Mouse (Mus musculus) embryonic facial prominence, embryonic 14.5 days (tissue): ENCODE data around the gene Kcnj11. TPM values are rescaled to one million over a fixed set of nuclear protein-coding genes. Genes with fewer than 3 reads are reported as not detected.

Experiments
- ATAC-seq: fragments of 200-750 bp; cut with Nextera tagmentation; 2 replicates; pipeline ENCODE4 v1.8.0; 2017; ENCODE audit warnings: low read depth, moderate number of reproducible peaks, moderate TSS enrichment
- DNase-seq: peaks from one replicate; pipeline ENCODE4 v3.0.0-alpha.2; 2015; ENCODE audit warnings: low spot score
- H3K27ac ChIP-seq: fragments of 300-500 bp; sonication (generic); replicated peaks from 2 replicates; pipeline ENCODE4 v1.5.1; 2014; ENCODE audit warnings: low read depth, mild to moderate bottlenecking, low read length, moderate library complexity
- H3K27me3 ChIP-seq: fragments of 300-500 bp; sonication (generic); replicated peaks from 2 replicates; pipeline ENCODE4 v1.6.1; 2014; ENCODE audit warnings: low read length; ENCODE audit not compliant: control insufficient read depth, insufficient read depth
- H3K36me3 ChIP-seq: fragments of 300-500 bp; sonication (generic); 2 replicates; pipeline ENCODE4 v1.6.1; 2014; ENCODE audit warnings: low read length, mixed read lengths; ENCODE audit not compliant: control insufficient read depth, insufficient read depth
- H3K4me1 ChIP-seq: fragments of 300-500 bp; sonication (generic); 2 replicates; pipeline ENCODE4 v1.6.1; 2014; ENCODE audit warnings: antibody characterized with exemption, low read length; ENCODE audit not compliant: control insufficient read depth, insufficient read depth
- H3K4me2 ChIP-seq: fragments of 300-500 bp; sonication (generic); 2 replicates; pipeline ENCODE4 v1.6.1; 2014; ENCODE audit warnings: low read depth, mild to moderate bottlenecking, low read length, moderate library complexity, mixed read lengths
- H3K4me3 ChIP-seq: fragments of 300-500 bp; sonication (generic); 2 replicates; pipeline ENCODE4 v1.5.1; 2014; ENCODE audit warnings: low read depth, mild to moderate bottlenecking, low read length
- H3K9ac ChIP-seq: fragments of 300-500 bp; sonication (generic); 2 replicates; pipeline ENCODE4 v1.6.1; 2014; ENCODE audit warnings: low read depth, mild to moderate bottlenecking, low read length, moderate library complexity, mixed read lengths
- H3K9me3 ChIP-seq: fragments of 300-500 bp; sonication (generic); 2 replicates; pipeline ENCODE4 v1.6.1; 2016; ENCODE audit warnings: low read length; ENCODE audit not compliant: control insufficient read depth
- WGBS: fragments of 180-500 bp; shearing (Covaris S2); extraction: QIAGEN DNeasy Blood & Tissue Kit; methylation state at CpG from one replicate; pipeline ENCODE4 v1.1.7; 2014; 5-methylcytosine and 5-hydroxymethylcytosine counted together
- polyA plus RNA-seq: library from polyadenylated mRNA; unstranded; fragments of >200 nt; fragmentation: Nextera tagmentation; extraction: Ambion mirVana; gene quantifications from 2 replicates; pipeline ENCODE4 v1.2.1, GENCODE M21; 2014

Gene Kcnj11
- polyA plus RNA-seq, 1 experiment from 2014 or later: 0.61 TPM

- Histone ChIP-seq H3K27ac (no peak overlapping the region), H3K9me3 (no peaks in the 10 kb centered on the region), H3K4me1 (no peaks in the 10 kb centered on the region), H3K4me2 (no peak overlapping the region), H3K9ac (no peak overlapping the region), H3K4me3 (no peak overlapping the region), H3K27me3 (peaks cover 9% of the 10 kb centered on the region), H3K36me3 (no peaks in the 10 kb centered on the region)
- 71% methylated on average over 19 of the region's 19 CpGs for WGBS
- ATAC-seq (no peak), DNase-seq (no peak)
Observed at GRCm38 (mm10) chr7:46098221-46098918, 2.2 kb downstream of the Kcnj11 start.

GRCm38 (mm10) chr7:46097319-46097783, 3.2 kb downstream of the Kcnj11 start:
- DNase-seq: no peak
- peaks cover 9% of the 10 kb centered on the region for H3K27me3 ChIP-seq
- no peaks in the 10 kb centered on the region for H3K4me1 ChIP-seq
- no peak overlapping the region for H3K4me3 ChIP-seq
- H3K27ac ChIP-seq: no peak overlapping the region
- no peak for ATAC-seq
- 55% methylated on average over 4 of the region's 4 CpGs for whole genome bisulfite sequencing
- H3K9ac ChIP-seq: no peak overlapping the region
- no peak overlapping the region for H3K4me2 ChIP-seq
- H3K36me3 ChIP-seq: no peaks in the 10 kb centered on the region
- no peaks in the 10 kb centered on the region for H3K9me3 ChIP-seq

GRCm38 (mm10) chr7:46096136-46096535, 4.4 kb downstream of the Kcnj11 start:
- Histone ChIP-seq H3K9ac (no peak overlapping the region), H3K9me3 (no peaks in the 10 kb centered on the region), H3K27me3 (peaks cover 9% of the 10 kb centered on the region), H3K27ac (no peak overlapping the region), H3K36me3 (no peaks in the 10 kb centered on the region), H3K4me1 (no peaks in the 10 kb centered on the region), H3K4me2 (no peak overlapping the region), H3K4me3 (no peak overlapping the region)
- ATAC-seq (no peak), DNase-seq (peak; percentile 78)
- 3% methylated on average over 4 of the region's 4 CpGs for whole genome bisulfite sequencing

GRCm38 (mm10) chr7:46092803-46093202, 7.8 kb downstream of the Kcnj11 start:
- 43% methylated on average over 8 of the region's 8 CpGs for WGBS
- H3K27ac ChIP-seq: no peak overlapping the region

GRCm38 (mm10) chr7:46088241-46088640, 12.3 kb downstream of the Kcnj11 start:
- no peak for ATAC-seq
- 86% methylated on average over 6 of the region's 6 CpGs for WGBS
- Histone ChIP-seq H3K4me2 (no peak overlapping the region), H3K4me1 (no peaks in the 10 kb centered on the region), H3K9me3 (peaks cover 8% of the 10 kb centered on the region; the same call in 1 of the 2 replicates), H3K27me3 (no peaks in the 10 kb centered on the region), H3K36me3 (peaks cover 15% of the 10 kb centered on the region), H3K4me3 (no peak overlapping the region), H3K27ac (no peak overlapping the region), H3K9ac (no peak overlapping the region)
- no peak for DNase-seq

More at GRCm38 (mm10) chr7:46092803-46093202, 7.8 kb downstream of the Kcnj11 start:
- ATAC-seq (no peak), DNase-seq (no peak)
- Histone ChIP-seq H3K9me3 (peaks cover 8% of the 10 kb centered on the region; the same call in 1 of the 2 replicates), H3K36me3 (no peaks in the 10 kb centered on the region), H3K27me3 (no peaks in the 10 kb centered on the region), H3K9ac (no peak overlapping the region), H3K4me2 (no peak overlapping the region), H3K4me3 (no peak overlapping the region), H3K4me1 (no peaks in the 10 kb centered on the region)

GRCm38 (mm10) chr7:46086378-46086777, 14.2 kb downstream of the Kcnj11 start:
- H3K36me3 ChIP-seq: peaks cover 34% of the 10 kb centered on the region
- H3K27ac ChIP-seq: no peak overlapping the region
- DNase-seq: no peak
- no peak overlapping the region for H3K4me2 ChIP-seq
- no peaks in the 10 kb centered on the region for H3K27me3 ChIP-seq
- peaks cover 8% of the 10 kb centered on the region; the same call in 1 of the 2 replicates for H3K9me3 ChIP-seq
- H3K9ac ChIP-seq: no peak overlapping the region
- H3K4me3 ChIP-seq: no peak overlapping the region
- no peaks in the 10 kb centered on the region for H3K4me1 ChIP-seq
- ATAC-seq: no peak
- WGBS: 85% methylated on average over 6 of the region's 6 CpGs

- ATAC-seq (peak; percentile 37; the same call in 1 of the 2 replicates), DNase-seq (peak; percentile 5)
- no peak overlapping the region for H3K4me2 ChIP-seq
- no peaks in the 10 kb centered on the region for H3K27me3 ChIP-seq
- H3K36me3 ChIP-seq: peaks cover 48% of the 10 kb centered on the region
- WGBS: 65% methylated on average over 16 of the region's 16 CpGs
- H3K27ac ChIP-seq: no peak overlapping the region
- peaks cover 8% of the 10 kb centered on the region; the same call in 1 of the 2 replicates for H3K9me3 ChIP-seq
- H3K4me1 ChIP-seq: no peaks in the 10 kb centered on the region
- H3K4me3 ChIP-seq: no peak overlapping the region
- no peak overlapping the region for H3K9ac ChIP-seq
Observed at GRCm38 (mm10) chr7:46084839-46085513, 15.6 kb downstream of the Kcnj11 start.

GRCm38 (mm10) chr7:46084024-46084423, 16.5 kb downstream of the Kcnj11 start:
- DNase-seq (no peak), ATAC-seq (no peak)
- Histone ChIP-seq H3K27me3 (no peaks in the 10 kb centered on the region), H3K4me3 (no peak overlapping the region), H3K4me1 (no peaks in the 10 kb centered on the region), H3K4me2 (no peak overlapping the region), H3K9me3 (peaks cover 7% of the 10 kb centered on the region; the same call in 1 of the 2 replicates), H3K36me3 (peaks cover 58% of the 10 kb centered on the region), H3K9ac (no peak overlapping the region), H3K27ac (no peak overlapping the region)
- WGBS: 83% methylated on average over 10 of the region's 10 CpGs
